Mouse (Mus musculus) ES-Bruce4 (cell line): Measurements from ENCODE around the gene Tex261. TPM values are rescaled to one million over a fixed set of nuclear protein-coding genes. Genes with fewer than 3 reads are reported as not detected.

Experiments
- H3K27ac ChIP-seq: 2 replicates; pipeline ENCODE4 v1.5.1; 2012; ENCODE audit warnings: low read length, inconsistent platforms; ENCODE audit not compliant: insufficient read depth
- H3K27me3 ChIP-seq: 2 replicates; pipeline ENCODE4 v1.6.1; 2012; ENCODE audit warnings: mild to moderate bottlenecking, low read length, inconsistent platforms; ENCODE audit not compliant: control insufficient read depth, poor library complexity, insufficient read depth, severe bottlenecking
- H3K36me3 ChIP-seq: 2 replicates; pipeline ENCODE4 v1.6.1; 2012; ENCODE audit warnings: inconsistent platforms, mild to moderate bottlenecking, low read length, moderate library complexity; ENCODE audit not compliant: control insufficient read depth, poor library complexity, insufficient read depth, severe bottlenecking
- H3K4me1 ChIP-seq: one replicate; pipeline ENCODE4 v1.8.1; 2011; ENCODE audit warnings: low read length; ENCODE audit not compliant: control insufficient read depth, insufficient read depth
- H3K4me3 ChIP-seq: 2 replicates; pipeline ENCODE4 v1.5.1; 2011; ENCODE audit warnings: low read depth, mild to moderate bottlenecking, low read length
- H3K9ac ChIP-seq: 2 replicates; pipeline ENCODE4 v1.6.1; 2012; ENCODE audit warnings: low read depth, mild to moderate bottlenecking, inconsistent platforms; ENCODE audit not compliant: poor library complexity, severe bottlenecking
- H3K9me3 ChIP-seq: replicated peaks from 2 replicates; pipeline ENCODE4 v1.6.1; 2012; ENCODE audit warnings: mild to moderate bottlenecking, low read length, inconsistent platforms; ENCODE audit not compliant: control insufficient read depth, poor library complexity, insufficient read depth, severe bottlenecking
- CTCF ChIP-seq: IDR thresholded peaks from one replicate; pipeline ENCODE4 v1.8.1; 2011; ENCODE audit warnings: low read depth, low read length
- EP300 ChIP-seq: IDR thresholded peaks from 2 replicates; pipeline ENCODE4 v1.6.1; 2011; ENCODE audit warnings: low read depth, low read length; ENCODE audit not compliant: insufficient read depth
- POLR2A ChIP-seq: IDR thresholded peaks from one replicate; pipeline ENCODE4 v1.8.1; 2011; ENCODE audit warnings: low read length; ENCODE audit not compliant: insufficient read depth
- polyA plus RNA-seq: library from polyadenylated mRNA; stranded (reverse); fragments of >200 nt; gene quantifications from 2 replicates; pipeline ENCODE4 v1.2.4, GENCODE M21; 2011; ENCODE audit warnings: low read depth; ENCODE audit not compliant: missing spikeins, insufficient read depth, insufficient read length

The Tex261 gene
- polyA plus RNA-seq, 1 experiment: 28.9 TPM

DNA sequence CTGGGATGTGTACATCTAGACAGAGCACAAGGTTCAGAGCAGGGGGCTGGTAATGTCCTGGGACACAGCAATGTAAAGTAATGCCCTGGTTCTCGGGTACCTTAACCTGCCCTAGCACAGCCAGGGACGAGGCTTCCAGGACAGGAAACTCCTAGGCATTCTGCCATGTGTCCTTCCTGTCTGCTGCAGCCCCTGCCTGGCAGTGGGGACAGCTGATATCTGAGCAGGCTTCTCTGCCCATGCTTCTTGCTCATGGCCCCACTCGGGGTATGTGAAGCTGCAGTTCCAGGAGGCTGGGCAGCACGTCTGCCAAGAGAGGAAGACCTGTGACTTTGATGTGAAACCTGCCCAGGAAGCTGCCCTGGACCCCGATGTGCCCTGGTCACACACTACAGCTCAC lies 7.1 kb downstream of the Tex261 start:
- no peaks in the 10 kb centered on the region for H3K9me3 ChIP-seq
- H3K9ac ChIP-seq: no peak overlapping the region
- no peaks in the 10 kb centered on the region for H3K36me3 ChIP-seq
- H3K27me3 ChIP-seq: no peaks in the 10 kb centered on the region
- H3K4me1 ChIP-seq: no peaks in the 10 kb centered on the region
- no peak overlapping the region for H3K27ac ChIP-seq
- no peak for TF ChIP-seq EP300
- no peak for TF ChIP-seq CTCF
- no peak for TF ChIP-seq POLR2A
- H3K4me3 ChIP-seq: no peak overlapping the region

DNA sequence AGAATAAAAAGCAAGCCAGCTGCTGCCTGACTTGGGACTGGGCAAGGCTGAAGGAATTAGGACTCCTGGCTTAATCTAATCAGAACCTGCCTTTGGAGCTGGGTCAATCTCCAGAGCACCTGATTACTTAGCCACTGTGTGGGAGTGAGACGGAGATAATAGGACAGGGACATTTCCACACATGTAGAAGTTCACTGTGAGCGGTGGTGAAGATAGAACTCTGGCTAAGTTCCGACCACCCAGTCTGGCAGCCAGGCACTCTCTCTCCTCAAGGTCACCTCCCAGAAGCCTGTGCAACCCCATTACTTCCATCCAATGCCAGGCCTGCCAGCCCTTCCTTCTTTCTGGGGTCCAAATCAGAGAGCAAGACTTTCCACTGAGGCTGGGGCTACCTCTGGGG lies 8.6 kb downstream of the Tex261 start:
- no peaks in the 10 kb centered on the region for H3K9me3 ChIP-seq
- no peak overlapping the region for H3K27ac ChIP-seq
- no peaks in the 10 kb centered on the region for H3K36me3 ChIP-seq
- no peaks in the 10 kb centered on the region for H3K4me1 ChIP-seq
- no peak overlapping the region for H3K4me3 ChIP-seq
- H3K27me3 ChIP-seq: no peaks in the 10 kb centered on the region
- no peak for TF ChIP-seq POLR2A
- TF ChIP-seq EP300: no peak
- no peak for TF ChIP-seq CTCF
- H3K9ac ChIP-seq: no peak overlapping the region

DNA sequence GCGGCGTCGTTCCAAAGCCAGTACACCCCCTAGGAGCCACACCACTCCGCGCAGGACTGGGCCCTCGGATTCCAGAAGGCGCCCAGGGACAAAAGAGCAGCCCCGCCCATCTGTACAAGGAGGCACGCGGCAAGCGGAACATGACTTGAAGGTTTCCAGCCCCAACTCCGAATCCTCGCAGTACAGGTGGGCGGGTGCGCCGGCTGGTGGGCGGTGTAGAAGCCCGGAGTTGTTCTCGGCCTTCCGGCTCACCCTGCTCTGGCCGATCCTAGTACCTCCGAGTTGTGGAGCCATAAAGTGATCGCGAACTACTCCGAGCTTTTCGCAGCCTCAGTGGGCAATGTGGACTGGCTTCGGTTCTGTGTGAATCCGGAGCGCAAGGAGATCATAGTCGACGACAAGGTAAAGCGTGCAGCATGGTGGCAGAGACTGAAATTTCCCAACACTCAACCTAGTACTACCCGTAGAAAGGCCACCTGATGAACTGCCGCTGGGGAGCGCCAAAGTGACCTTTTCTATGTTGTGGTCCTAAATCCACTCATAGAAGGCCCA lies 12.7 kb downstream of the Tex261 start:
- H3K36me3 ChIP-seq: no peaks in the 10 kb centered on the region
- H3K27ac ChIP-seq: no peak overlapping the region
- no peaks in the 10 kb centered on the region for H3K9me3 ChIP-seq
- H3K4me1 ChIP-seq: no peaks in the 10 kb centered on the region
- H3K4me3 ChIP-seq: peak overlapping the region; percentile 44
- H3K27me3 ChIP-seq: no peaks in the 10 kb centered on the region
- H3K9ac ChIP-seq: peak overlapping the region; percentile 20; the same call in 1 of the 2 replicates
- TF ChIP-seq EP300 (no peak), CTCF (peak; percentile 44)

DNA sequence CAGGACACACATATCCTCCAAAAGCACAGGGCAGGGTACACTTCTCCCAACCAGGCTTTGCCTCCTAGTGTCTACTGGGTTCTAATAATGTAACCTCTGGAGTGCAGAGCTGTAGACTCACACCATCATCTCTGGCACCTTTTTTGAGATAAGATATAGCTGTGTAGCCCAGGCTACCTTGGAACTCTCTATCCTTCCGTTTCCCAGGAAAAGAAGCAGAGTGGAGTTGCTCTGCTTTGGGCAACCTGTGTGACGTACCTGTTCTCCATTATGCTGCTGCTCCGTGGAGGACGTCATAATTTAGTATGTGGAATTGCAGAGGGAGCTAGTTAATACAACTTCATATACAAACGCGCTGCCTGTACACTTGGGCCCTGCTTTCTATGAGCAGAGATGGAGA lies 13.3 kb downstream of the Tex261 start, which contains the start of gene Ankrd53:
Gene Ankrd53 (plus strand): TSS at position 301 of the 400 bp plus-strand sequence.
- H3K9ac ChIP-seq: peak within 1 kb of the TSS; percentile 20; the same call in 1 of the 2 replicates
- H3K27me3 ChIP-seq: no peaks in the 10 kb centered on the region
- no peak for TF ChIP-seq EP300
- no peak for TF ChIP-seq POLR2A
- TF ChIP-seq CTCF: no peak
- no peak within 1 kb of the TSS for H3K27ac ChIP-seq
- H3K4me1 ChIP-seq: no peaks in the 10 kb centered on the region
- H3K36me3 ChIP-seq: no peaks in the 10 kb centered on the region
- peak within 1 kb of the TSS; percentile 44 for H3K4me3 ChIP-seq
- H3K9me3 ChIP-seq: no peaks in the 10 kb centered on the region

DNA sequence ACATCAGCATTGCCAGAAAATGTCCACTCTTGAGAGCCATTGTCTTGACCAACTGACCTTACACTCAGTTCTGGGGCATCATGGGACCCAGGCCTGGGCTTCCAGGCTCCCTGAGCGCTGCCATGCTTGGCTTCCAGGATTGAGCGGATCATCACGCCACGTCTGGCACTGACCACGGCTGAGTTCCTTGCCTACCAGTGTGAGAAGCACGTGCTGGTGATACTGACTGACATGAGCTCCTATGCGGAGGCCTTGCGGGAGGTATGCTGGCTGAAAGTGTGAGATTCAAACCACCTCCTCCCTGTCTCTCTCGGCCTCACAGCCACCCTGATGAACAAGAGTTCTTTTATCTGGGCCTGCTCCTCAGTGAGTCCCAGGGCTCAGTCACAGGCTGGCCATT lies 19.6 kb downstream of the Tex261 start:
- H3K9me3 ChIP-seq: no peaks in the 10 kb centered on the region
- no peaks in the 10 kb centered on the region for H3K27me3 ChIP-seq
- H3K36me3 ChIP-seq: no peaks in the 10 kb centered on the region
- TF ChIP-seq CTCF: no peak
- no peak for TF ChIP-seq EP300
- no peaks in the 10 kb centered on the region for H3K4me1 ChIP-seq
- no peak overlapping the region for H3K9ac ChIP-seq
- H3K27ac ChIP-seq: no peak overlapping the region
- H3K4me3 ChIP-seq: no peak overlapping the region

DNA sequence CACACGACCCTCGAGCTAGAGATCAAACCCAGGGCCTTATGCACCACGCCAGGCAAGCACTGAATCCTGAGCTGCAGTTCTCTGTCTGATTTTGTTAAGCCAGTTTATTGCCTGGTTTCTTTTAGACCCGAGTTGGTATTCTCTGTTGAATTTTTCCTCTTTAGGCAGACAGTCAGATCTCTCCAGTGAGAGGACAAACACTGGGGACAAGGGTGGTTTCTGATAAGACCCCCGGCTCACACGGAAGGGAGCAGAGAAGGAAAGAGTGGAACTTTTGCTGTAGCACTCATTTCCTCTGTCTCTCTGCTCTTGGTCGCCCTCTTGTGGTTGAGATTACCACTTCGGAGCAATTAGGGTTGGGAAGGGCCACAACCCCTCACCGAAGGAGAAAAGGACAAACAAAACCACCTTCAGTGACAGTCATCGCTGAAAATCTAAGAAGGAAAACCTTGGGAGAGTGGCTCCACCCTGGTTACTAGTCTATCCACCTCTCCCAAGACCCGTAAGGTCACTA lies 25.4 kb downstream of the Tex261 start:
- no peaks in the 10 kb centered on the region for H3K27me3 ChIP-seq
- H3K9ac ChIP-seq: peak overlapping the region; percentile 5; the same call in 1 of the 2 replicates
- no peak overlapping the region for H3K27ac ChIP-seq

More for the DNA sequence above, 25.4 kb downstream of the Tex261 start:
- no peaks in the 10 kb centered on the region for H3K9me3 ChIP-seq
- TF ChIP-seq CTCF (peak; percentile 75), EP300 (no peak)
- H3K4me3 ChIP-seq: no peak overlapping the region
- no peaks in the 10 kb centered on the region for H3K4me1 ChIP-seq
- H3K36me3 ChIP-seq: no peaks in the 10 kb centered on the region
